Mouse (Mus musculus) heart, adult 2 months (tissue): Measurements from ENCODE around the gene Agpat3. TPM values are rescaled to one million over a fixed set of nuclear protein-coding genes. Genes with fewer than 3 reads are reported as not detected.

Experiments
- DNase-seq, 2 experiments: peaks; one replicate each; pipeline ENCODE4 v3.0.0; 2021
- H3K27ac ChIP-seq: fragments of 200-600 bp; 2 replicates; pipeline ENCODE4 v1.8.1; 2022
- H3K27me3 ChIP-seq: fragments of 200-500 bp; 2 replicates; pipeline ENCODE4 v1.6.1; 2012; ENCODE audit warnings: mild to moderate bottlenecking, low read length, inconsistent platforms, mixed read lengths; ENCODE audit not compliant: control insufficient read depth, insufficient read depth
- H3K36me3 ChIP-seq: fragments of 200-500 bp; 2 replicates; pipeline ENCODE4 v1.6.1; 2012; ENCODE audit warnings: low read length, inconsistent platforms; ENCODE audit not compliant: control insufficient read depth, insufficient read depth
- H3K4me1 ChIP-seq: fragments of 200-500 bp; 2 replicates; pipeline ENCODE4 v1.6.1; 2011; ENCODE audit warnings: low read length; ENCODE audit not compliant: control insufficient read depth, insufficient read depth
- H3K4me3 ChIP-seq: fragments of 200-600 bp; 2 replicates; pipeline ENCODE4 v1.8.1; 2022
- H3K79me2 ChIP-seq: fragments of 200-500 bp; replicated peaks from 2 replicates; pipeline ENCODE4 v1.6.1; 2012; ENCODE audit warnings: mild to moderate bottlenecking, inconsistent platforms, low read length, moderate library complexity, mixed read lengths; ENCODE audit not compliant: control insufficient read depth, insufficient read depth
- H3K9ac ChIP-seq: fragments of 200-500 bp; 2 replicates; pipeline ENCODE4 v1.6.1; 2012; ENCODE audit warnings: low read depth, mild to moderate bottlenecking, control low read depth, inconsistent platforms, low read length, mixed read lengths
- CTCF ChIP-seq: fragments of 200-600 bp; IDR thresholded peaks from 2 replicates; pipeline ENCODE4 v1.8.1; 2022; ENCODE audit warnings: antibody characterized with exemption, mild to moderate bottlenecking, moderate library complexity
- EP300 ChIP-seq: fragments of 200-500 bp; IDR thresholded peaks from 2 replicates; pipeline ENCODE4 v1.6.1; 2011; ENCODE audit warnings: low read depth, low read length, control low read depth; ENCODE audit not compliant: insufficient read depth
- POLR2A ChIP-seq: fragments of 200-500 bp; IDR thresholded peaks from 2 replicates; pipeline ENCODE4 v1.6.1; 2011; ENCODE audit warnings: mild to moderate bottlenecking, low read depth, low read length, control low read depth; ENCODE audit not compliant: insufficient read depth
- WGBS: fragments of 180-500 bp; shearing (Covaris S2); methylation state at CpG from one replicate; pipeline ENCODE4 v1.1.7; 2018; 5-methylcytosine and 5-hydroxymethylcytosine counted together
- intact Hi-C: fragments of 180-260 bp; cut with DNase I; formaldehyde crosslinking; loops from one replicate; pipeline ENCODE4 v1.15.1; 2025
- polyA plus RNA-seq: library from polyadenylated mRNA; depleted of rRNA; stranded (reverse); fragments of >200 nt; gene quantifications from 2 replicates; pipeline ENCODE4 v1.2.3, GENCODE M21; 2012
- total RNA-seq, 2 experiments: library from RNA; stranded (reverse); gene quantifications; 2 replicates each; pipeline ENCODE4 v1.2.3; 2021

The Agpat3 gene
- total and polyA plus RNA-seq, 3 experiments: 209 to 286 (median 232) TPM

DNA sequence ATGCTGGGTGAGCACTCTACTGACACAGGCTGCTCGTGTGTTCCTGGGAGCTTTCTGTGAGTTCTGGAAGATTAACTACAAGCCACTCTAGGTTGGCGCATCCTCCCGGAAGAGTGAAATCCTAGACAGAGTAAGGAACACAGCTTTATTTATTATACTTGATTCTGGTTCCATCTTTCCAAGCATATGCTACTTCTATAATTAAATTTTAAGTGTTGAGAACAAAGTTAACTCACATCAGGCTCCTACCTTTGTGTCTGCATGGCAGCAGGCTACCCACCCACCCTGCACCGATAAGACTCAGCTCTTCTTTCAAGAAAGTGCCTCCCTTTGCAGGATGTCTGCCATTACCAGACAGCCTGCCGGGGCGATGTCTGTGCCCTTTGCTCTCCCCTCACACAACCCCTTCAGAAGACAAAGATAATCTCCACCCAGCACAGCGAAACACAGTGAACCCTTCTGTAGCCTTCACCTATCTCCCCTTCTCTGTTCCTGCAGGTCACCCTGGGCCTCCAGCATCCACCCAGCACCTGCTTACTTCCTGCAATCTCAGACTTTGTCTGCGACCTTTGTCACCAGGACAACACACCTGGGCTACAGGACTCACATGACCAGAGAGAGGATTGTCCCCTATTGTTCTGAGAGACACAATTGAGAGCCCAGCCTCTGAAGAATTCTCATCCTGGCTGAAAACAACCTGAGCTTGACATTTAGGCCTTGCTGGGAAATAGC, 26.2 kb downstream of the Agpat3 start:
- intact Hi-C loops: loop anchor here (2.0 kb wide), 1 partner anchor 21 kb away; no protein-coding TSS in a partner anchor
- DNase-seq: no peak
- Histone ChIP-seq H3K79me2 (0 out of 2 replicates have a peak, but pooled peaks cover 3% of the 10 kb centered on the region), H3K27me3 (no peaks in the 10 kb centered on the region), H3K36me3 (no peaks in the 10 kb centered on the region), H3K9ac (no peak overlapping the region), H3K27ac (no peak overlapping the region), H3K4me1 (peaks cover 8% of the 10 kb centered on the region), H3K4me3 (no peak overlapping the region)
- TF ChIP-seq POLR2A (no peak), EP300 (no peak), CTCF (no peak)
- 85% methylated on average over 8 of the region's 8 CpGs for WGBS

DNA sequence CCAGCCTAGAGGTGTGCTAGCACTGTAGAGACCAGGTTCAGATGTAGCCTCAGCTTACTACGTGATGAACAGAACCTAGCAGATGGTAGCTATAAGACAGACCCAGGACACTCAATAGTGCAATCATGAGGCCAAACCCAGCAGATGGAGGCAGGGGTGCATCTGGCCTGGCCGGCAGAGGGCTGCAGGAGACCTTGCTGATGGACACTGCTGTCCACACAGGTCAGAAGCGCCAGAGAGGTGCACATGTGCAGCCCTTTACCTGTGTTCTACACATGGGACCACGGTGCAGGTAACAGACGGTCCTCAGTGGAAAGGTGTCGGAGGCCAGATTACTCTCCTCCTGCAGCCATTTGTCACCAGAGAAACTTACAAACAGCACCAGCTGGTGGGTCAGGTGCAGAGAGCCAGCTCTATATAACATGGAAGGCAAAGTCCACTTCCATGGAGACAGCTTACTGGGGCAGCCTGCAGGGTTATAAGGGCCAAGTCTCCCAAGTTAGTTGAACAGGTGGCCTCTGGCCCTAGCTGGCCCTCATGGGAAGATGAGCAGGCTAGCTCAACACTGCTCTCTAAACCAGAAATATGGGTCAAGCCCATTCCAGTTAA, 27.6 kb downstream of the Agpat3 start:
- peaks cover 8% of the 10 kb centered on the region for H3K4me1 ChIP-seq
- H3K36me3 ChIP-seq: no peaks in the 10 kb centered on the region
- H3K27ac ChIP-seq: no peak overlapping the region
- intact Hi-C loops: loop anchor here (2.0 to 5.0 kb wide), 2 partner anchors 22 to 38 kb away; no protein-coding TSS in a partner anchor
- H3K4me3 ChIP-seq: no peak overlapping the region
- 93% methylated on average over 6 of the region's 6 CpGs for WGBS
- DNase-seq: no peak
- 0 out of 2 replicates have a peak, but pooled peaks cover 1% of the 10 kb centered on the region for H3K79me2 ChIP-seq
- TF ChIP-seq POLR2A: no peak
- TF ChIP-seq EP300: no peak
- TF ChIP-seq CTCF: no peak
- H3K27me3 ChIP-seq: no peaks in the 10 kb centered on the region
- H3K9ac ChIP-seq: no peak overlapping the region

DNA sequence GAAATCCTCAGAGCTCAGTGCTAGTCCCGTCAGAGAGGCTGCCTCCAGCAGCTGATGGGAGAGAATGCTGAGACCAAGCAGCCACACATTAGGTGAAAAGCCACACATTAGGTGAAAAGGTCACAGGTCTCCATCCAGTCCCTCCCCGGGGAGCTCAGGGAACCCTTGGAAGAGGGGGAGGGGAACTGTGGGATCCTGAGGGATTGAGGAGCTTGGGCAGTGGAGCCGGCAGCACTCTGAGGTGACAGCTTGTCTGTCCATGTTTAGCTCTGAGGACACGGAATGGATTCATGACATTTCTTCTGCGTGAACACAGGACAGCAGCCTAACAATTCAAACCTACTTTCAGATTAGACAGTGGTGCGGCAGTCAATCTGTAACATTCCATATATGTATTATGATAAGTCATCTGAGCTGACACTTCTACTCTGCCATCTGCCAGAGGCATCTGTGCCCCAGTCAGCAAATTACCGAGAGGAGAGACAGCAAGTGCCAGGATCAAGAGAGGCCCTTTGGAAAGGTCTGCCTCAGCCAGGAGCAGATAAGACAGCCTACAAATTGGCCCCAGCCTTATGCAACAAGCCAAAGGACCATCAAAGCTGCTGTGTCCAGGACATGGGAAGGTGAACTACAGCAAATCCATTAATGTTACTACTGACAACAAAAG, 28.9 kb downstream of the Agpat3 start:
- Histone ChIP-seq H3K36me3 (no peaks in the 10 kb centered on the region), H3K4me1 (peaks cover 4% of the 10 kb centered on the region), H3K79me2 (0 out of 2 replicates have a peak, but pooled peaks cover 1% of the 10 kb centered on the region), H3K27ac (peak overlapping the region; percentile 65), H3K9ac (no peak overlapping the region), H3K4me3 (no peak overlapping the region), H3K27me3 (no peaks in the 10 kb centered on the region)
- intact Hi-C loops: loop anchor here (1.0 to 5.0 kb wide), 3 partner anchors 39 to 69 kb away; no protein-coding TSS in a partner anchor
- 46% methylated on average over 7 of the region's 7 CpGs for WGBS
- DNase-seq: peak in 1 of 2 experiments; percentile 60
- TF ChIP-seq CTCF (no peak), POLR2A (no peak), EP300 (peak; percentile 55; the same call in 1 of the 2 replicates)

DNA sequence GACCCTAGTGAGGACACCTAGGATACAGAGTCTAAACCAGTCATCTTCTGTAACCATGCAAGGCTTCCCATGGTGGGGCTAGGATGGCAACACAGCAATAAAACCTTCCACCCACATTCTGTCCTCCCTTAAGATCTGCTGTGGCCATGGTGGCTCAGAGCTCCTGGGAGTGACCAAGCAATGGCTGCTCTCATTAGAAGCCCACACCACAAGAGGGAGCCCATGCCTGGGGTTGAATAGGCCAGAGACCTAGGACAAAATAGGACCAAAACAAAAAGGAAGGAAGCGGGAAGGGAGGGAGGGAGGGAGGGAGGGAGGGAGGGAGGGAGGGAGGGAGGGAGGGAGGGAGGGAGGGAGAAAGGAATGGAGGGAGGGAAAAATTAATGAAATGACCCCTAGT, 29.5 kb downstream of the Agpat3 start:
- peak; percentile 50 to 60 for DNase-seq
- H3K27ac ChIP-seq: no peak overlapping the region; the same call in 1 of the 2 replicates
- WGBS: no CpG with 5 or more reads among the region's 1 CpGs
- no peaks in the 10 kb centered on the region for H3K27me3 ChIP-seq
- 0 out of 2 replicates have a peak, but pooled peaks cover 1% of the 10 kb centered on the region for H3K79me2 ChIP-seq
- no peaks in the 10 kb centered on the region for H3K36me3 ChIP-seq
- H3K9ac ChIP-seq: no peak overlapping the region
- intact Hi-C loops: loop anchor here (1.0 to 5.0 kb wide), 3 partner anchors 39 to 69 kb away; no protein-coding TSS in a partner anchor
- TF ChIP-seq CTCF (peak; percentile 64), EP300 (0 out of 2 replicates have a peak, but pooled peaks have one; percentile 38), POLR2A (no peak)
- H3K4me1 ChIP-seq: peaks cover 4% of the 10 kb centered on the region
- H3K4me3 ChIP-seq: no peak overlapping the region

DNA sequence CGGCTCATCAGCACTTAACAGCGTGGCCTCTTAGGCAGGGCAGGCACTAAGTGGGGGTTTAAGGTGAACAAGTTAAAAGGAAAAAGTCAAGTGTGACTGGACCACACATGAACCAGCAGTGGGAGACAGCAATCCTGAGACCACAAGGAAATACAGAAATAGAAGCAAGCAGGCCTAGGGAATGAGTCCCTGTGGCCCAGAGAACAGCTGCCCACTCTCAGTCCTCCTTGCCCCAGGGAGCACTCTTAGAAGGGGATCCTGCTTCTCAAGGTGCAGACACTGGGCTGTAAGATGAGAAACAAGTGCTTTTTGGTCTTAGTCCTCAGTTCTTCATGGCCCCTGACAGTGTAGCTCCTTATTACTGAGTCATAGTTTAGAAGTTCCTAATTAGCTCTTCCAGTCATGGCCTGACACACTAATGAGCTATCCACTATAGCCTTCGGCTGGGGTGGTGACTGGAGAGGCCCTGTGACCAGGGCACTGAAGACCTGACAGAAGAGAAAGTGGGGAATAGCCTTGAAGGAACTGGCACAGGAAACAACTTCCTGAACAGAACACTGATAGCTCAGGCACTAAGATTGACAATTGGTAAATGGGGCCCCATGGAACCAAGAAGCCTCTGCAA, 31.0 kb downstream of the Agpat3 start:
- DNase-seq: no peak
- Histone ChIP-seq H3K9ac (no peak overlapping the region), H3K36me3 (no peaks in the 10 kb centered on the region), H3K27ac (no peak overlapping the region), H3K27me3 (no peaks in the 10 kb centered on the region), H3K4me3 (no peak overlapping the region), H3K79me2 (no peaks in the 10 kb centered on the region), H3K4me1 (peaks cover 5% of the 10 kb centered on the region)
- intact Hi-C loops: loop anchor here (5.0 kb wide), 1 partner anchor 41 kb away; no protein-coding TSS in a partner anchor
- WGBS: 83% methylated on average over 3 of the region's 3 CpGs
- TF ChIP-seq CTCF (no peak), POLR2A (no peak), EP300 (no peak)
